Mouse (Mus musculus) kidney, embryonic 14.5 days (tissue): ENCODE measurements around the gene Gmpr2. TPM values are rescaled to one million over a fixed set of nuclear protein-coding genes. Genes with fewer than 3 reads are reported as not detected.

Experiments
- ATAC-seq: fragments of 200-750 bp; cut with Nextera tagmentation; 2 replicates; pipeline ENCODE4 v1.8.0; 2017; ENCODE audit warnings: moderate number of reproducible peaks, mild to moderate bottlenecking, moderate TSS enrichment, moderate library complexity; ENCODE audit not compliant: low FRiP score, low TSS enrichment
- H3K27ac ChIP-seq: fragments of 300-500 bp; sonication (generic); 2 replicates; pipeline ENCODE4 v1.5.1; 2014; ENCODE audit warnings: low read depth, mild to moderate bottlenecking, low read length, moderate library complexity, mixed read lengths
- H3K27me3 ChIP-seq: fragments of 300-500 bp; sonication (generic); 2 replicates; pipeline ENCODE4 v1.6.1; 2014; ENCODE audit warnings: mild to moderate bottlenecking, low read length; ENCODE audit not compliant: control insufficient read depth, insufficient read depth
- H3K36me3 ChIP-seq: fragments of 300-500 bp; sonication (generic); 2 replicates; pipeline ENCODE4 v1.6.1; 2014; ENCODE audit warnings: low read length, mixed read lengths; ENCODE audit not compliant: control insufficient read depth, insufficient read depth
- H3K4me1 ChIP-seq: fragments of 300-500 bp; sonication (generic); 2 replicates; pipeline ENCODE4 v1.6.1; 2014; ENCODE audit warnings: low read length, mixed read lengths; ENCODE audit not compliant: control insufficient read depth, insufficient read depth
- H3K4me2 ChIP-seq: fragments of 300-500 bp; sonication (generic); replicated peaks from 2 replicates; pipeline ENCODE4 v1.6.1; 2014; ENCODE audit warnings: low read depth, mild to moderate bottlenecking, low read length
- H3K4me3 ChIP-seq: fragments of 300-500 bp; sonication (generic); 2 replicates; pipeline ENCODE4 v1.5.1; 2014; ENCODE audit warnings: mild to moderate bottlenecking, low read length
- H3K9ac ChIP-seq: fragments of 300-500 bp; sonication (generic); 2 replicates; pipeline ENCODE4 v1.6.1; 2014; ENCODE audit warnings: low read depth, mild to moderate bottlenecking, low read length, moderate library complexity
- H3K9me3 ChIP-seq: fragments of 300-500 bp; sonication (generic); 2 replicates; pipeline ENCODE4 v1.6.1; 2016; ENCODE audit warnings: low read length; ENCODE audit not compliant: control insufficient read depth
- WGBS: fragments of 180-500 bp; shearing (Covaris S2); extraction: QIAGEN DNeasy Blood & Tissue Kit; methylation state at CpG from one replicate; pipeline ENCODE4 v1.1.7; 2014; 5-methylcytosine and 5-hydroxymethylcytosine counted together
- polyA plus RNA-seq: library from polyadenylated mRNA; unstranded; fragments of >200 nt; fragmentation: Nextera tagmentation; extraction: Ambion mirVana; gene quantifications from 2 replicates; pipeline ENCODE4 v1.2.1, GENCODE M21; 2014

Gmpr2 gene
- 58.4 and 62.9 TPM in 2 replicates for polyA plus RNA-seq

- H3K36me3 ChIP-seq = peaks cover 24% of the 10 kb centered on the region
- peak within 1 kb of the TSS; percentile 90 for H3K27ac ChIP-seq
- ATAC-seq = peak; percentile 97
- peak within 1 kb of the TSS; percentile 89 for H3K9ac ChIP-seq
- no peaks in the 10 kb centered on the region for H3K9me3 ChIP-seq
- WGBS = under 1% methylated on average over 38 of the region's 38 CpGs
- peaks cover 12% of the 10 kb centered on the region for H3K4me1 ChIP-seq
- peak within 1 kb of the TSS; percentile 89 for H3K4me3 ChIP-seq
- H3K27me3 ChIP-seq = no peaks in the 10 kb centered on the region
- peak within 1 kb of the TSS; percentile 94 for H3K4me2 ChIP-seq
Observed at GRCm38 (mm10) chr14:55671833-55672740, at the start of gene Gmpr2, which contains the start of gene Nedd8. Gene Gmpr2, plus strand, starts transcription at chr14:55671941. Gene Nedd8, minus strand, starts transcription at chr14:55672124.

- H3K4me1 ChIP-seq = no peaks in the 10 kb centered on the region
- ATAC-seq = no peak
- no peak overlapping the region for H3K4me2 ChIP-seq
- WGBS = 77% methylated on average over 27 of the region's 27 CpGs
- no peak overlapping the region for H3K27ac ChIP-seq
- peaks cover 95% of the 10 kb centered on the region for H3K36me3 ChIP-seq
- H3K9ac ChIP-seq = no peak overlapping the region
- H3K27me3 ChIP-seq = no peaks in the 10 kb centered on the region
- H3K9me3 ChIP-seq = no peaks in the 10 kb centered on the region
- H3K4me3 ChIP-seq = no peak overlapping the region
Observed at GRCm38 (mm10) chr14:55628077-55628827, 43.5 kb upstream of the Gmpr2 start.

- Histone ChIP-seq H3K4me3 (no peak overlapping the region), H3K27me3 (no peaks in the 10 kb centered on the region), H3K4me2 (no peak overlapping the region), H3K9me3 (no peaks in the 10 kb centered on the region), H3K27ac (no peak overlapping the region), H3K36me3 (peaks cover 99% of the 10 kb centered on the region), H3K4me1 (no peaks in the 10 kb centered on the region; the same call in 1 of the 2 replicates), H3K9ac (no peak overlapping the region)
- no peak for ATAC-seq
- WGBS = 66% methylated on average over 5 of the region's 5 CpGs
Observed at GRCm38 (mm10) chr14:55629312-55629711, 42.4 kb upstream of the Gmpr2 start.

GRCm38 (mm10) chr14:55634874-55635522, 36.7 kb upstream of the Gmpr2 start:
- Histone ChIP-seq H3K9ac (peak overlapping the region; percentile 75), H3K9me3 (no peaks in the 10 kb centered on the region), H3K4me2 (peak overlapping the region; percentile 93), H3K36me3 (peaks cover 82% of the 10 kb centered on the region), H3K27me3 (no peaks in the 10 kb centered on the region), H3K27ac (peak overlapping the region; percentile 69; the same call in 1 of the 2 replicates), H3K4me1 (peaks cover 12% of the 10 kb centered on the region), H3K4me3 (peak overlapping the region; percentile 80)
- 3% methylated on average over 22 of the region's 23 CpGs for WGBS
- ATAC-seq = peak; percentile 74

DNA sequence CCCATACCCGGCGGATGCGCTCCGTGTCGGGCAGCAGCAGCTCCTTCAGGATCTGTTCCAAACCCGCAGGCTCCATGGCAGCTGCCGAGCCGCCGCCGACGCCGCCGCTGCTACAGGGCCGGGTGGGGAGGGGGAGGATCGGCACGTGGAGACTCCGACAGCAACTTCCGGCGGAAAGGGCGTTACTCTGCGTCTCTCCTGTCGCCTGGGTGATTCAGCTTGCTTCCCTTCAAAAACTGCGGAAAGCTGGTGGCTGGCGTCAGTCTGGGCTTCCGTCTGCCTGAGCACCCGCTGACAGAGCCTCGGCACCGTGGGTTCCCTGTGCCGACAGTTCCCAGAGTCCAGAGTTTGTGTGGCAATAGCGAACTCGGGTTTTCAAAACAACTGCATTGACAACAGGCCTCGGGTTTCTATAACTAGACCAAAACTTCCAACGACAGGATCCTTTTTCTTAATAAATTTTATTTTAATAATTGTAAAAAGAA, 36.2 kb upstream of the Gmpr2 start, which contains the start of gene Ipo4:
Ipo4 (minus strand) TSS at position 435 of the 485 bp plus-strand sequence.
- peaks cover 82% of the 10 kb centered on the region for H3K36me3 ChIP-seq
- ATAC-seq = peak; percentile 88
- peaks cover 12% of the 10 kb centered on the region for H3K4me1 ChIP-seq
- peak within 1 kb of the TSS; percentile 69; the same call in 1 of the 2 replicates for H3K27ac ChIP-seq
- H3K9ac ChIP-seq = peak within 1 kb of the TSS; percentile 75
- H3K4me2 ChIP-seq = peak within 1 kb of the TSS; percentile 93
- peak within 1 kb of the TSS; percentile 80 for H3K4me3 ChIP-seq
- H3K27me3 ChIP-seq = no peaks in the 10 kb centered on the region
- H3K9me3 ChIP-seq = no peaks in the 10 kb centered on the region
- WGBS = 2% methylated on average over 33 of the region's 33 CpGs

DNA sequence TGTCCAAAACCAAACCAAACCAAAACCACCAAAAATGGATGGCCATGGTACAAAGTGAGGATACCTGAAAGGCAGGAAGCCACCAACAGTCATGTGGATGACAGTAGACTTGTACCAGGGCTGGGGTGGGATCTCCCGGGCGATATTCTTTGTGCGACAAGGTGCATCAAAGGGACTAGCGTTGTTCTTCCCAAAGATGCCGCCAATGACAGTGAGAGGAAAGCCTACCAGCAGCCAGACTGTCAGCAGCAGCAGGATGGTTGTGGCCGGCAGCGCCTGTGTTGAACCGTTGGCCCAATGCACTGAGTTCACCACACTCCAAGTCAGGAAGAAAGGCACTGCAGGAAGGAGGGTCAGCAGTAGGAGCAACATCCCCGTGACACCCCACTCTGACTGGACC, 33.9 kb upstream of the Gmpr2 start, which contains the start of gene Gm49378:
Gm49378 (minus strand) TSS at position 101 of the 400 bp plus-strand sequence.
- peaks cover 16% of the 10 kb centered on the region for H3K4me1 ChIP-seq
- no peaks in the 10 kb centered on the region for H3K9me3 ChIP-seq
- H3K27ac ChIP-seq = no peak within 1 kb of the TSS
- H3K36me3 ChIP-seq = peaks cover 70% of the 10 kb centered on the region
- WGBS = 93% methylated on average over 9 of the region's 9 CpGs
- H3K4me3 ChIP-seq = no peak within 1 kb of the TSS
- H3K9ac ChIP-seq = no peak within 1 kb of the TSS
- no peaks in the 10 kb centered on the region for H3K27me3 ChIP-seq
- ATAC-seq = no peak
- H3K4me2 ChIP-seq = no peak within 1 kb of the TSS

GRCm38 (mm10) chr14:55640816-55641215, 30.9 kb upstream of the Gmpr2 start:
- H3K27ac ChIP-seq = no peak overlapping the region
- H3K4me1 ChIP-seq = peaks cover 22% of the 10 kb centered on the region
- no peaks in the 10 kb centered on the region for H3K9me3 ChIP-seq
- no peaks in the 10 kb centered on the region for H3K27me3 ChIP-seq
- H3K36me3 ChIP-seq = peaks cover 55% of the 10 kb centered on the region
- H3K4me2 ChIP-seq = no peak overlapping the region
- H3K4me3 ChIP-seq = no peak overlapping the region
- no peak overlapping the region for H3K9ac ChIP-seq
- 96% methylated on average over 14 of the region's 14 CpGs for WGBS
- no peak for ATAC-seq

DNA sequence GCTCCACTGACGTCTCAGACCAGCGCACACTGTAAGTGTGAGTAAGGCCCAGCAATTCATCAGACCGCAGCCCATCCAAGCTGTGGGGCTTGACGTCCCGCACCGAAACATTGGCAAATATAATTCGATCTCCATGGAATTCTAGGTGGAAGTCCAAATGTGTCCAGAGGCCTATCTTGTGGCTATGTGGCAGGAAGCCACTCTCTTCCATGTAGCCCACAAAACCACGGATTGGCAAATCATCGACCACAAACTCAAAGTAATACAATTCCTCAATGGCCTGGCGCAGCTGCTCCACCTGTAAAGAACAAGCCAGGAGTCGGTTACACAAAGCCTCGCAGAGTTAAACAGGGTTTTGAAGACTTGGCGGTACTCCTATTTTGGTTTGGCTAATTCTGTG, 30.4 kb upstream of the Gmpr2 start:
- peaks cover 17% of the 10 kb centered on the region for H3K4me1 ChIP-seq

More for the DNA sequence above, 30.4 kb upstream of the Gmpr2 start:
- no peaks in the 10 kb centered on the region for H3K27me3 ChIP-seq
- H3K9ac ChIP-seq = no peak overlapping the region
- no peak for ATAC-seq
- no peaks in the 10 kb centered on the region for H3K9me3 ChIP-seq
- 95% methylated on average over 13 of the region's 13 CpGs for WGBS
- H3K4me2 ChIP-seq = no peak overlapping the region
- peaks cover 55% of the 10 kb centered on the region for H3K36me3 ChIP-seq
- no peak overlapping the region for H3K4me3 ChIP-seq
- H3K27ac ChIP-seq = no peak overlapping the region
